Mouse (Mus musculus): ENCODE measurements at regions not wholly inside any gene's neighbourhood (a gene's known extent, or its start where the extent isn't known, plus 50 kb on each side); places are given as distances from the start of the nearest gene placed in this dataset.

- Histone ChIP-seq H3K4me1 (ENCODE audit: insufficient read depth) (no peaks in the 10 kb centered on the region), H3K4me2 (ENCODE audit: low read depth) (no peak overlapping the region), H3K27ac (ENCODE audit: low read depth, low read length) (no peak overlapping the region), H3K9ac (no peak overlapping the region), H3K9me3 (ENCODE audit: low read length) (no peaks in the 10 kb centered on the region), H3K36me3 (ENCODE audit: insufficient read depth) (no peaks in the 10 kb centered on the region), H3K4me3 (ENCODE audit: low read depth, low read length) (no peak overlapping the region), H3K27me3 (ENCODE audit: insufficient read depth, low read length) (peaks cover 4% of the 10 kb centered on the region; the same call in 1 of the 2 replicates)
- ATAC-seq (peak; percentile 64; the same call in 1 of the 2 replicates), DNase-seq (peak; percentile 41)
- no peak for TF ChIP-seq CTCF (IDR thresholded peaks at IDR 0.05; ENCODE audit: low read depth)
- 21% methylated on average over 2 of the region's 2 CpGs for WGBS
Measured at GRCm38 (mm10) chr9:100097028-100097427, 221.1 kb upstream of the Sox14 start.

- DNase-seq, result no peak
- Histone ChIP-seq H3K27ac (ENCODE audit: low read depth, low read length) (no peak overlapping the region), H3K4me3 (ENCODE audit: low read depth, low read length) (no peak overlapping the region), H3K9ac (no peak overlapping the region), H3K9me3 (ENCODE audit: low read length) (no peaks in the 10 kb centered on the region), H3K36me3 (ENCODE audit: insufficient read depth) (no peaks in the 10 kb centered on the region), H3K4me2 (ENCODE audit: low read depth) (no peak overlapping the region), H3K4me1 (ENCODE audit: insufficient read depth) (no peaks in the 10 kb centered on the region), H3K27me3 (ENCODE audit: insufficient read depth, low read length) (peaks cover 3% of the 10 kb centered on the region; the same call in 1 of the 2 replicates)
- WGBS, result 5% methylated on average over 7 of the region's 7 CpGs
- ATAC-seq, result no peak
- no peak for TF ChIP-seq CTCF (IDR thresholded peaks at IDR 0.05; ENCODE audit: low read depth)
Measured at GRCm38 (mm10) chr9:100095559-100095959, 219.6 kb upstream of the Sox14 start.

DNA sequence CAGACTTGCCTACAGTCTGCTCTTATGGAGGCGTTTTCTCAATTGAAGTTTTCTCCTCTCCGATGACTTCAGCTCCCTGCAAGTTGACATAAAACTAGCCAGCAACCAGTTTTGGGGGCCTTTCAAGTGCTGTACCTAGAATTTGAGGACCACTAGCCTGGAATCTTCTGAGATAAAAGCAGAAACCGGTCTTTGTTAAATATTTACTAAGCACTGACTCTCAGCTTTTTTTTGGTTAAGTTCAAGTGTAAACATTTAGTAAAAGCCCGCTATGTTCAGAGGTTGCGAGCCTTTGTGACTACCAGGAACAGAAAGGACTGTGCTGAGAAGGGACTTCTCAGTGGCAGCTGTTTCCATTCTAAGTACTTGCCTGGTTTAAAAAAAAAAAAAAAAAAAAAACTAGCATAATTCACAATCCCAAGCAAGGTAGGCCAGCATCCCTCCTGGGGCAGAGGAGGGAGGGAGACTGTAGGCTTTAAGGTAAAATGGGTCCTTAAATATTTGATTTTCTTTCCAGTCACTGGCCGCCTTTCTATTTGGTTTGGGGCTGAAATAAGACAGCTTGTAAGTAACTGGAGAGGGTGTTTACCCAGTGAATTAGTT is 219.1 kb upstream of the Sox14 start:
- H3K36me3 ChIP-seq (ENCODE audit: insufficient read depth), result no peaks in the 10 kb centered on the region
- no peak overlapping the region for H3K4me2 ChIP-seq (ENCODE audit: low read depth)
- WGBS, result 45% methylated on average over 6 of the region's 6 CpGs

GRCm38 (mm10) chr9:100071141-100071540 is 195.2 kb upstream of the Sox14 start:
- ATAC-seq, result no peak

More for the DNA sequence above, 219.1 kb upstream of the Sox14 start:
- Histone ChIP-seq H3K27ac (ENCODE audit: low read depth, low read length) (no peak overlapping the region), H3K4me1 (ENCODE audit: insufficient read depth) (no peaks in the 10 kb centered on the region), H3K9ac (no peak overlapping the region), H3K9me3 (ENCODE audit: low read length) (no peaks in the 10 kb centered on the region), H3K27me3 (ENCODE audit: insufficient read depth, low read length) (no peaks in the 10 kb centered on the region; the same call in 1 of the 2 replicates), H3K4me3 (ENCODE audit: low read depth, low read length) (no peak overlapping the region)
- DNase-seq (no peak), ATAC-seq (no peak)
- TF ChIP-seq CTCF (IDR thresholded peaks at IDR 0.05; ENCODE audit: low read depth), result no peak

DNA sequence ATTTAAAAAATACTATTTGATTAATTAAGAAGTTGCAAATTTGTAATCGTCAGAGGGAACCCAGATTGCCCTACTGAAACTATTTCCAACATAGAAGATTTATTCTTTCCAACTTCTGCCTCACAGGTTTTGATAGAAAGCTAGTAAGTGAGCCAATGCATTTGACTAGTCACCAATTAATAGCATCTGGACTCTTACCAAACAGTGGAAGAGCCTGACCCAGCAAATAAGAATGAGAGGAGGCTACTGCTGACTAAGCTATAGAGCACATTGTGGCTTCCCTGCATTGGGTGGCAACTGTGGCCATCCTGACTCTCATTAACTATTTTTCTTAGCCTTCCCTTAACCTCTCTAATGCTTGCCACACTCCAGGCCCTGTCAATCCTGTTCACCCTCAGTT is 182.6 kb upstream of the Sox14 start:
- Histone ChIP-seq H3K9ac (no peak overlapping the region), H3K36me3 (ENCODE audit: insufficient read depth) (no peaks in the 10 kb centered on the region), H3K4me2 (ENCODE audit: low read depth) (no peak overlapping the region), H3K9me3 (ENCODE audit: low read length) (no peaks in the 10 kb centered on the region), H3K27ac (ENCODE audit: low read depth, low read length) (no peak overlapping the region), H3K4me3 (ENCODE audit: low read depth, low read length) (no peak overlapping the region), H3K27me3 (ENCODE audit: insufficient read depth, low read length) (no peaks in the 10 kb centered on the region), H3K4me1 (ENCODE audit: insufficient read depth) (no peaks in the 10 kb centered on the region)
- WGBS, result 69% methylated on average over 1 of the region's 1 CpGs
- no peak for DNase-seq
- no peak for TF ChIP-seq CTCF (IDR thresholded peaks at IDR 0.05; ENCODE audit: low read depth)
- ATAC-seq, result no peak

More at GRCm38 (mm10) chr9:100071141-100071540, 195.2 kb upstream of the Sox14 start:
- Histone ChIP-seq H3K4me2 (ENCODE audit: low read depth) (no peak overlapping the region), H3K27me3 (ENCODE audit: insufficient read depth, low read length) (0 out of 2 replicates have a peak, but pooled peaks cover 4% of the 10 kb centered on the region), H3K27ac (ENCODE audit: low read depth, low read length) (no peak overlapping the region), H3K9ac (no peak overlapping the region), H3K4me1 (ENCODE audit: insufficient read depth) (no peaks in the 10 kb centered on the region), H3K9me3 (ENCODE audit: low read length) (no peaks in the 10 kb centered on the region; the same call in 1 of the 2 replicates), H3K4me3 (ENCODE audit: low read depth, low read length) (no peak overlapping the region), H3K36me3 (ENCODE audit: insufficient read depth) (no peaks in the 10 kb centered on the region)
- 87% methylated on average over 5 of the region's 5 CpGs for WGBS
- no peak for DNase-seq
- no peak for TF ChIP-seq CTCF (IDR thresholded peaks at IDR 0.05; ENCODE audit: low read depth)

GRCm38 (mm10) chr9:100046213-100046807 is 170.3 kb upstream of the Sox14 start:
- 14% methylated on average over 13 of the region's 13 CpGs for whole genome bisulfite sequencing
- Histone ChIP-seq H3K4me3 (ENCODE audit: low read depth, low read length) (no peak overlapping the region), H3K27ac (ENCODE audit: low read depth, low read length) (no peak overlapping the region), H3K9ac (no peak overlapping the region), H3K36me3 (ENCODE audit: insufficient read depth) (no peaks in the 10 kb centered on the region), H3K9me3 (ENCODE audit: low read length) (no peaks in the 10 kb centered on the region), H3K27me3 (ENCODE audit: insufficient read depth, low read length) (no peaks in the 10 kb centered on the region), H3K4me2 (ENCODE audit: low read depth) (no peak overlapping the region), H3K4me1 (ENCODE audit: insufficient read depth) (no peaks in the 10 kb centered on the region; the same call in 1 of the 2 replicates)
- DNase-seq, result no peak
- ATAC-seq, result no peak
- TF ChIP-seq CTCF (IDR thresholded peaks at IDR 0.05; ENCODE audit: low read depth), result no peak

DNA sequence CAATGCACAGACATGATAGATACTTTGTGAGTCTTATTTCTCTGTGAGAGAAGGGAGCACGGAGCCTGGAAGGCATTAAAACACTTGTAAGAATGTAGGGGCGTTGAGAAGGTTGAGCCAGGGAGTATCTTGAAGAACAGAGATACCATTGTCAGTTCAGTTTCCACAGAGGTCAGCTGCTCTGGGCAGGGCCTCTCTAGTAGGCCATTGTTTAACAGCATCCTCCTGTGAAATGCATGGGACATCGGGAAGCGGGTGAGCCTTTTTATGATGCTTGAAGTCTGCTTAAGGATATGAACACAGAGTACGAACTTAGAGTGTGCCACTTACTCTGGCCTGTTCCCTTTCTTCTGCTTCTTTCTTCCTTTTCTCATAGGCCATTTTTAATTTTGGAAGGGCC is 169.7 kb upstream of the Sox14 start:
- WGBS, result 33% methylated on average over 5 of the region's 5 CpGs
- Histone ChIP-seq H3K4me2 (ENCODE audit: low read depth) (no peak overlapping the region), H3K9ac (no peak overlapping the region), H3K4me3 (ENCODE audit: low read depth, low read length) (no peak overlapping the region), H3K4me1 (ENCODE audit: insufficient read depth) (no peaks in the 10 kb centered on the region; the same call in 1 of the 2 replicates), H3K36me3 (ENCODE audit: insufficient read depth) (no peaks in the 10 kb centered on the region), H3K27me3 (ENCODE audit: insufficient read depth, low read length) (no peaks in the 10 kb centered on the region), H3K27ac (ENCODE audit: low read depth, low read length) (no peak overlapping the region), H3K9me3 (ENCODE audit: low read length) (no peaks in the 10 kb centered on the region)
- TF ChIP-seq CTCF (IDR thresholded peaks at IDR 0.05; ENCODE audit: low read depth), result no peak
- ATAC-seq (no peak), DNase-seq (no peak)

Measured in forebrain, postnatal 0 days (tissue).